Mouse (Mus musculus) intestine, embryonic 15.5 days (tissue): ENCODE measurements around the gene Fam183b. TPM values are rescaled to one million over a fixed set of nuclear protein-coding genes. Genes with fewer than 3 reads are reported as not detected.
A peak's percentile ranks its signal among the peaks of the same experiment; 100 is the strongest.
"Not testable (repeated sequence)": the region's sequence is repeated elsewhere in the genome, so short reads cannot be mapped to it uniquely, and the experiment has no call there.

ENCODE experiments used
- ATAC-seq: fragments of 200-750 bp; cut with Nextera tagmentation; 2 replicates; pipeline ENCODE4 v1.8.0; 2017; ENCODE audit warnings: moderate TSS enrichment, moderate library complexity
- H3K27ac ChIP-seq: fragments of 300-500 bp; sonication (generic); 2 replicates; pipeline ENCODE4 v1.5.1; 2015; ENCODE audit warnings: mild to moderate bottlenecking, inconsistent platforms
- H3K27me3 ChIP-seq: fragments of 300-500 bp; sonication (generic); replicated peaks from 2 replicates; pipeline ENCODE4 v1.6.1; 2015; ENCODE audit warnings: inconsistent platforms
- H3K36me3 ChIP-seq: fragments of 300-500 bp; sonication (generic); 2 replicates; pipeline ENCODE4 v1.6.1; 2015; ENCODE audit warnings: inconsistent platforms
- H3K4me1 ChIP-seq: fragments of 300-500 bp; sonication (generic); replicated peaks from 2 replicates; pipeline ENCODE4 v1.6.1; 2015; ENCODE audit warnings: inconsistent platforms
- H3K4me2 ChIP-seq: fragments of 300-500 bp; sonication (generic); replicated peaks from 2 replicates; pipeline ENCODE4 v1.6.1; 2015; ENCODE audit warnings: mild to moderate bottlenecking, inconsistent platforms
- H3K4me3 ChIP-seq: fragments of 300-500 bp; sonication (generic); replicated peaks from 2 replicates; pipeline ENCODE4 v1.5.1; 2015; ENCODE audit warnings: inconsistent platforms
- H3K9ac ChIP-seq: fragments of 300-500 bp; sonication (generic); 2 replicates; pipeline ENCODE4 v1.6.1; 2015; ENCODE audit warnings: inconsistent platforms
- H3K9me3 ChIP-seq: fragments of 300-500 bp; sonication (generic); 2 replicates; pipeline ENCODE4 v1.6.1; 2016; ENCODE audit warnings: inconsistent platforms
- WGBS: fragments of 180-500 bp; shearing (Covaris S2); methylation state at CpG from one replicate; pipeline ENCODE4 v1.1.7; 2015; 5-methylcytosine and 5-hydroxymethylcytosine counted together
- polyA plus RNA-seq: library from polyadenylated mRNA; unstranded; fragments of >200 nt; fragmentation: Nextera tagmentation; extraction: Ambion mirVana; gene quantifications from 2 replicates; pipeline ENCODE4 v1.2.1, GENCODE M21; 2015

Fam183b gene
- 16.8 and 17.2 TPM in 2 replicates for polyA plus RNA-seq

DNA sequence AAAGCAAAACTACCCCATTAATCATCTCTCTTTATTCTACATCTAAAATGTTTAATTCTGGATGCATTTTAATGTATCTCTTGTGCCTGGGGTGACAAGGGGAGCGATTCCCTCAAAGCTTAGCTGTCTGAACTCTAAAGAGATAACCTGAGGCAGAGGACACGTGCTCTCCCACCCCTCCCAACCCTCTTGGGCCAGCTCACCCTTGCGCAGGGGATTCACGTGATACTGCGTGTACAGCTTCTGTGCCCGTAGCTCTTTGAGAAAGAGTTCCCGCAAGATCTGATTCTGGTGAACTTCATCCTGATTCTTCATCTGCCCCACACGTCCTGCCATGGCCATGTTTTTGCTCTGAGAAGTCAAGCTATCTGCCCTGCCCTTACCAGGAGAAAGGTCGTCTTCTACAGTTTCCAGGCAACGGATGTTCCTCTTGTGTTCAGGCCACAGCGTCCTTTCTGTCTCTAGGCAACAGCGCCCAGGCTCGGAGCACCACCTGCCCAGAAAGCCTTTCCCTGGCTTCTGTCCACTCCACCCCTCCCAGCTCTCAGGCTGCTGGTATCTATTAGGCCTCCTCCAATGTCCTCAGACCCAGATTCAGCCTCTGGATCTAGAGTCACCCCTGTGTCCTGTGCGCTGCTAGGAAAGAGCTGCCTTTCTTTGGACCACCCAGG is at the start of gene Fam183b:
Gene Fam183b, minus strand, starts transcription at position 403 of the 671 bp plus-strand sequence.
- peak within 1 kb of the TSS; percentile 60; the same call in 1 of the 2 replicates for H3K27ac ChIP-seq
- peaks cover 12% of the 10 kb centered on the region for H3K4me1 ChIP-seq
- no peak within 1 kb of the TSS; the same call in 1 of the 2 replicates for H3K9ac ChIP-seq
- no peaks in the 10 kb centered on the region for H3K9me3 ChIP-seq
- peak within 1 kb of the TSS; percentile 54 for H3K4me2 ChIP-seq
- H3K4me3 ChIP-seq, result peak within 1 kb of the TSS; percentile 10
- H3K27me3 ChIP-seq, result no peaks in the 10 kb centered on the region
- 11% methylated on average over 14 of the region's 14 CpGs for WGBS
- peak; percentile 84 for ATAC-seq
- H3K36me3 ChIP-seq, result no peaks in the 10 kb centered on the region

DNA sequence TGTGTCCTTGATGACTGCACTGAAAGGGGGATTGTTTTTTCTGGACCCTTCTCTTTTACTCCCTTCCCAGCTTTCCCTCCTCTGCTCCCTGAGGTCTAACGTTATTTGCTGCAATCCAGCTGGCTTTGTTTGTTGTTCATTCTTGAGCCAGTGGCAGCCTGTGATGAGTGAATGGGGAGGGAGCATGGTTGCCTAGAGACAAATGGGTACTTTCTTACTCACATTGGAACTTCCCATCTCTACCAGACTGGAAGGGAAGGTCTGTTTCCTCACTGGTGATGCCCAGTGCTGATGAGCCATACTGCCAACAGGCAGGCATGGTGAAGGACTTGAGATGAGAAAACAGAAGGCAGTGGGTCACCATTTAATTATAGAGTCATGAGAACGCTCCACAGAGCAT is 48.0 kb upstream of the Fam183b start:
- Histone ChIP-seq H3K9ac (no peak overlapping the region), H3K4me3 (no peak overlapping the region), H3K27me3 (no peaks in the 10 kb centered on the region), H3K4me2 (no peak overlapping the region), H3K4me1 (peaks cover 4% of the 10 kb centered on the region), H3K27ac (no peak overlapping the region), H3K9me3 (no peaks in the 10 kb centered on the region), H3K36me3 (0 out of 2 replicates have a peak, but pooled peaks cover 12% of the 10 kb centered on the region)
- ATAC-seq, result no peak
- WGBS, result 63% methylated on average over 2 of the region's 2 CpGs

DNA sequence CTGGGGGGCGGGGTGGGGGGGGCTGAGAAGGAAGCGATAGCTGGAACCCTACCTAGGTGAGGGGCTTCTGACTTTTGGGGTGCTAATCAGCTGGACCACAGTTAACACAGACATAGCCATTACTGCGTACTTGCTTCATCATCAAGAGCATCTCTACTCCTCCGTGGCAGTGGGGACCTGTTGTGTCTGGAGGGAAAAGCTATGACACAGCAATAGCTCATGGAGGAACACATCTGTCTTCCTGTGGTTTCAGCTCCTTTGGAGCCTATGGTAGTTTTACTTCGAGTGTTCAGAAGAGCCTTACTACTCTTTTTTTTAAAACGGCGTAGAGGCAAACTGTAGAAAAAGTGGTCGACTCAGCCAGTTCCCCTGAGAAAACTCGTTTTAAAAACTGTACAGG is 45.9 kb upstream of the Fam183b start:
- 0 out of 2 replicates have a peak, but pooled peaks cover 12% of the 10 kb centered on the region for H3K36me3 ChIP-seq
- ATAC-seq, result 0 out of 2 replicates have a peak, but pooled peaks have one; percentile 10

GRCm38 (mm10) chr11:58846919-58847461 is 45.2 kb upstream of the Fam183b start, which contains the start of gene Gm12258:
Gene Gm12258 (plus strand): TSS chr11:58847158.
- Histone ChIP-seq H3K9me3 (no peaks in the 10 kb centered on the region), H3K4me2 (peak within 1 kb of the TSS; percentile 81), H3K4me3 (peak within 1 kb of the TSS; percentile 85), H3K27me3 (no peaks in the 10 kb centered on the region), H3K9ac (peak within 1 kb of the TSS; percentile 88), H3K36me3 (0 out of 2 replicates have a peak, but pooled peaks cover 12% of the 10 kb centered on the region), H3K4me1 (peaks cover 4% of the 10 kb centered on the region), H3K27ac (peak within 1 kb of the TSS; percentile 23; the same call in 1 of the 2 replicates)
- under 1% methylated on average over 24 of the region's 24 CpGs for WGBS
- ATAC-seq, result peak; percentile 100

More for the DNA sequence above, 45.9 kb upstream of the Fam183b start:
- no peak overlapping the region for H3K27ac ChIP-seq
- peak overlapping the region; percentile 85 for H3K4me3 ChIP-seq
- H3K9me3 ChIP-seq, result no peaks in the 10 kb centered on the region
- peak overlapping the region; percentile 81 for H3K4me2 ChIP-seq
- H3K4me1 ChIP-seq, result peaks cover 4% of the 10 kb centered on the region
- peak overlapping the region; percentile 88 for H3K9ac ChIP-seq
- no peaks in the 10 kb centered on the region for H3K27me3 ChIP-seq
- WGBS, result 41% methylated on average over 9 of the region's 9 CpGs

- not testable (repeated sequence) for H3K9ac ChIP-seq, H3K27ac ChIP-seq, H3K27me3 ChIP-seq, ATAC-seq, H3K36me3 ChIP-seq, H3K4me1 ChIP-seq, H3K4me3 ChIP-seq, H3K4me2 ChIP-seq, H3K9me3 ChIP-seq
These were observed 37.2 kb upstream of the Fam183b start, which contains the start of gene Olfr311 for GRCm38 (mm10) chr11:58838951-58839350. Gene Olfr311 (plus strand): TSS chr11:58839251.

- 74% methylated on average over 3 of the region's 3 CpGs for WGBS
- H3K9me3 ChIP-seq, ATAC-seq, H3K9ac ChIP-seq, H3K36me3 ChIP-seq, H3K4me2 ChIP-seq, H3K27me3 ChIP-seq, H3K27ac ChIP-seq, H3K4me3 ChIP-seq, H3K4me1 ChIP-seq: not testable (repeated sequence)
These were observed 30.8 kb upstream of the Fam183b start for GRCm38 (mm10) chr11:58832541-58832940.

DNA sequence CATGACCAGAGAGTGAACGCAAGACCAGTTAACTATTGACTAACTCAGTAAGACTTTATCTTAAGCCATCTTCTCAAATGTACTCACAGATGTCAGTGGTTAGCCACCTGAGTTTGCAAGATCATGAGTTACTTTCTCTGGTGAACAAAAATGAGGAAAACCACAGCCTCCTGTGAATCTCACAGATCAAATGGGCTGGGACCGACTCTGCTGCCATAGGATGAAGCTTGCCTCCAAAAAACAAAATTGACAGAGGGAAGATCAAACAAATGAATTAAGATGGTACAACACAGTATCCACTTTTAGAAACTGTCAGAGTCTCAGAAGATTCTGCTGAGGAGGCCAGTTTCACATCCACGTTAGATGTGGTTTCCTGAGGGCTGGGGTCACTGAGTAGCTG is 28.0 kb upstream of the Fam183b start:
- Histone ChIP-seq H3K27ac (no peak overlapping the region), H3K4me1 (no peaks in the 10 kb centered on the region), H3K4me3 (no peak overlapping the region), H3K9me3 (no peaks in the 10 kb centered on the region), H3K27me3 (no peaks in the 10 kb centered on the region), H3K36me3 (no peaks in the 10 kb centered on the region), H3K4me2 (no peak overlapping the region), H3K9ac (no peak overlapping the region)
- no peak for ATAC-seq
- WGBS, result 84% methylated on average over 3 of the region's 3 CpGs

GRCm38 (mm10) chr11:58828937-58829336 is 27.2 kb upstream of the Fam183b start, which contains the start of gene Olfr312:
Gene Olfr312 (plus strand): TSS chr11:58829237.
- not testable (repeated sequence) for H3K27ac ChIP-seq, ATAC-seq, H3K4me1 ChIP-seq, H3K4me3 ChIP-seq, H3K36me3 ChIP-seq, H3K9me3 ChIP-seq, H3K4me2 ChIP-seq, H3K27me3 ChIP-seq, H3K9ac ChIP-seq

DNA sequence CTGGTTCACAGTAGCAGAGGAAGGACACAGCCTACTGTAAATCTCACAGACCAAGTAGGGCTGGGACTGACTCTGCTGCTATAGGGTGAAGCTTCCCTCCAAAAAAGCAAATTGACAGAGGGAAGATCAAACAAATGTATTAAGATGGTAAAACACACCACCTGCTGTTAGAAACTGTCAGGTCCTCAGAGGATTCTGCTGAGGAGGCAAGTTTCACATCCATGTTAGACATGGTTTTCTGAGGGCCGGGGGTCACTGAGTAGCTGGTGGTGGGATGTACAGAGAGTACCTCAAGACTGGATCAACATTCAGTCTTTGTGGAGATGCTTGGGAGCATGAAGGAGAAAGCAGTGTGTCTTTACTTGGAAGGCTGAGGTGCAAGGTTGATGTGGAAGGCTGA is 13.9 kb upstream of the Fam183b start:
- 63% methylated on average over 1 of the region's 1 CpGs for WGBS
- H3K27me3 ChIP-seq, result no peaks in the 10 kb centered on the region
- H3K4me1 ChIP-seq, result no peaks in the 10 kb centered on the region
- H3K9ac ChIP-seq, result no peak overlapping the region
- no peaks in the 10 kb centered on the region for H3K36me3 ChIP-seq
- ATAC-seq, result no peak
- no peak overlapping the region for H3K4me2 ChIP-seq
- H3K9me3 ChIP-seq, result no peaks in the 10 kb centered on the region
- H3K4me3 ChIP-seq, result no peak overlapping the region
- H3K27ac ChIP-seq, result no peak overlapping the region

- not testable (repeated sequence) for H3K4me2 ChIP-seq, H3K27ac ChIP-seq, H3K4me1 ChIP-seq, ATAC-seq, H3K9ac ChIP-seq, H3K36me3 ChIP-seq, H3K27me3 ChIP-seq, H3K9me3 ChIP-seq, H3K4me3 ChIP-seq
- 48% methylated on average over 1 of the region's 1 CpGs for WGBS
These were observed 12.9 kb upstream of the Fam183b start, which contains the start of gene Olfr313 for GRCm38 (mm10) chr11:58814700-58815099. Gene Olfr313 (plus strand): TSS chr11:58815000.

DNA sequence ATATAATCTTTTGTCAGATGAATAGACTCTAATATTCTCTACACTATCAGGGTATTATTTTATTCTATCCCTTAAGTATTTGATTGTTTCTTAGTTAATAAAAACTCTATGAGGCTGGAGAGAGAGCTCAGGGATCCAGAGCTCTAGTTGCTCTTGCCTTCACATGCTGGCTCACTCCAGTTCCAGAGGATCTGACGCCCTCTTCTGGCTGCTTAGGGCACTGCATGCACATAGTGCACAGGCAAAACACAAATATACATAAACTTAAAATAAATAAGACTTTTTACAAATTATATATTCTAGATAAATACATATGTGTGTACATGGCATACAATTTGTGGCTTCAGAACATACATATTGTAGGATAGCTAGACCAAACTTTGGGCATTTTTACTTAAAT is 10.2 kb upstream of the Fam183b start:
- Histone ChIP-seq H3K4me1 (no peaks in the 10 kb centered on the region), H3K27me3 (no peaks in the 10 kb centered on the region), H3K4me2 (no peak overlapping the region), H3K9ac (no peak overlapping the region), H3K9me3 (no peaks in the 10 kb centered on the region), H3K4me3 (no peak overlapping the region), H3K27ac (no peak overlapping the region), H3K36me3 (no peaks in the 10 kb centered on the region)
- 6% methylated on average over 1 of the region's 1 CpGs for WGBS
- ATAC-seq, result no peak

- H3K4me3 ChIP-seq, result no peak overlapping the region
- no peaks in the 10 kb centered on the region for H3K9me3 ChIP-seq
- H3K36me3 ChIP-seq, result no peaks in the 10 kb centered on the region
- no peaks in the 10 kb centered on the region for H3K27me3 ChIP-seq
- H3K27ac ChIP-seq, result peak overlapping the region; percentile 72
- H3K9ac ChIP-seq, result no peak overlapping the region
- peak; percentile 83 for ATAC-seq
- WGBS, result 23% methylated on average over 2 of the region's 2 CpGs
- 0 out of 2 replicates have a peak overlapping the region, but pooled peaks have one; percentile 28 for H3K4me2 ChIP-seq
- H3K4me1 ChIP-seq, result peaks cover 12% of the 10 kb centered on the region
These were observed 2.6 kb upstream of the Fam183b start for GRCm38 (mm10) chr11:58804393-58804792.
